Mouse (Mus musculus) neutrophil, adult 5-6 weeks (primary cell): ENCODE measurements around the gene Akap8l. TPM values are rescaled to one million over a fixed set of nuclear protein-coding genes. Genes with fewer than 3 reads are reported as not detected.

Experiments
- ATAC-seq: fragments of 151-379, 151-347 bp; 2 replicates; pipeline ENCODE4 v1.8.0; 2017; ENCODE audit warnings: mild to moderate bottlenecking, moderate TSS enrichment; ENCODE audit not compliant: insufficient number of reproducible peaks, poor library complexity, low FRiP score, severe bottlenecking; ENCODE audit errors: extremely low read depth
- total RNA-seq: library from RNA; stranded (forward); fragments of 200-1000 nt; gene quantifications from 2 replicates; pipeline ENCODE4 v1.2.3, GENCODE M21; 2017

Akap8l gene
- total RNA-seq, 1 experiment from 2014 or later: 275 TPM

DNA sequence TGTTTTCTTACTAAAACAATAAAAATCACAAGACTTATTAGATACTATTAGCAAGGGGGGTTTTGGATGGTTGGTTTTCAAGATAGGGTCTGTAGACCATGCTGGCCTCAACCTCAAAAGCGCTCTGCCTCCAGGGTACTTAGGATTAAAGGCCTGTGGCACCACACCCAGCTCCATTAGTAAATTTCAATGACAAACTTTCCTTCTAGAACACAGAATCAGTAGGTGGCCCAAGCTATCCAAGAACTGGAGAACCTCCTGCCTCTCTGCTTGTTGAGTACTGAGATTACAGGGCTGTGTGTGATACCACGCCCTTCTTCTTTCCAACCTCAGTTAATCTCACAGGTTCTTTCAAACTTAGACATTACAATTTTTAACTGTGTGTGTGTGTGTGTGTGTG lies 69.3 kb downstream of the Akap8l start:
- no peak for ATAC-seq

DNA sequence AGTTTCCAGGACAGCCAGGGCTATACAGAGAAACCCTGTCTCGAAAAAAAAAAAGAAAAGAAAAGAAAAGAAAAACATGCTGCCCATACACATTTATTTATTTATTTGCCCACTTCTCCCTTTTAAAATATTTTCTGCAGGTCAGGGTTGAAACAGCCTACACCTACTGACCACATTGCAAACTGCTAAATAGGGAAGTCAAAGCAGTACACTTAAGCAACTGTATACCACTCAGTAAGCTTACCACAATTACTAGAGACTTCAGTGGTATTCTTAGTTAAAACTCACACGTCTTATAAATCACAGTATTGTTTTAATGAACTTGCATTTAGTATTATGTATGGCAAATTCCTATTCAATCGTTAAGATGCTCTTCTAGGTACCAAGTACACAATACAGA lies 69.8 kb downstream of the Akap8l start:
- ATAC-seq: no peak; the same call in 1 of the 2 replicates

DNA sequence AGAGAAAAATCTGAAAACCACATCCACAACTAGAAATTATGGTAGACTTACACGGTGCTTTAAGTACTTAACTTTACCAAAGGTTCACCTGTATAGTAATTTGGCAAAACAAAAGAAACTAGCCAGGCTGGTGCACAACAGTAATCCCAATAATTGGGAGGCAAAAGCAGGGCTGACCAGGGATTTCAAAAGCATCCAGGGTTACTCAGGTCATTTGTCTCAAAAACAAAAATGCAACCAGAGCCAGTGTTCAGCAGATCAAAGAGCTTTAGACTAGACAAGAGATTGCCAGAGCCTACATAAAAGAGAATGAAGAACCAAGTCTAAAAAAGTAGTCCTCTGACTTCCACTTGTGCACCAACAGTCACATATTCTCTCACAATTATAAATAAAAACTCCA lies 73.2 kb downstream of the Akap8l start:
- ATAC-seq: no peak

DNA sequence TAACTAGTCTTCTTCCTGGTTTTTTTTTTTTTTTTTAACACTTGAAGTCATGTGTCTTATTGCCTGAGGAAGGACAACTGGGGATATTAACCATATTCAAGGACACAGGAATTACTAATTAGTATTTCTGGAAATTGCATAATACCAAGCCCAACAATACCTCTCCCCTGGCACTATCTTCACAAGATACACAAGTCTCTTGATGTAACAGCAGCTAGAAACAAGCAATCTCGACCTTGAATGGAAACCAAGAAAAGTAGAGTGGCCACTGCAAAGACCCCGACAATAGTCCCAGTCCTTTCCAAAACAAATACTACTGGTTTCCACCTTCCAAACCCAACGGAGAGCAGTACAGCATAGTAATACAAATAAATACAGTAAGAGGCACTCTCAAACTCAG lies 74.8 kb downstream of the Akap8l start:
- ATAC-seq: no peak

Other genes with a start within 250 kb of the Akap8l start
- gene Notch3, start 183.8 kb downstream of the Akap8l start, total RNA-seq: not detected in 2 replicates
- 0.37 and 0.58 TPM in 2 replicates for gene Ephx3, start 161.1 kb downstream of the Akap8l start, total RNA-seq
- 70.2 and 73.6 TPM in 2 replicates for gene Brd4, start 65.9 kb downstream of the Akap8l start, total RNA-seq
- 227 and 237 TPM in 2 replicates for gene Akap8, start 29.4 kb downstream of the Akap8l start, total RNA-seq
- gene Wiz, start 38.8 kb upstream of the Akap8l start, total RNA-seq: 9.1 and 12.3 TPM in 2 replicates
- gene Rasal3, start 53.0 kb upstream of the Akap8l start, total RNA-seq: 190 and 210 TPM in 2 replicates
- 8.3 and 8.8 TPM in 2 replicates for gene Pglyrp2, start 73.6 kb upstream of the Akap8l start, total RNA-seq
- not detected in 2 replicates for gene Cyp4f39, start 102.1 kb upstream of the Akap8l start, total RNA-seq
- gene Cyp4f17, start 155.4 kb upstream of the Akap8l start, total RNA-seq: 0.49 and 1.0 TPM in 2 replicates
- gene Cyp4f16, start 186.0 kb upstream of the Akap8l start, total RNA-seq: 7.4 and 10.9 TPM in 2 replicates